ENCODE assay signal across 8 mouse cellular contexts in the genomic region with DNA sequence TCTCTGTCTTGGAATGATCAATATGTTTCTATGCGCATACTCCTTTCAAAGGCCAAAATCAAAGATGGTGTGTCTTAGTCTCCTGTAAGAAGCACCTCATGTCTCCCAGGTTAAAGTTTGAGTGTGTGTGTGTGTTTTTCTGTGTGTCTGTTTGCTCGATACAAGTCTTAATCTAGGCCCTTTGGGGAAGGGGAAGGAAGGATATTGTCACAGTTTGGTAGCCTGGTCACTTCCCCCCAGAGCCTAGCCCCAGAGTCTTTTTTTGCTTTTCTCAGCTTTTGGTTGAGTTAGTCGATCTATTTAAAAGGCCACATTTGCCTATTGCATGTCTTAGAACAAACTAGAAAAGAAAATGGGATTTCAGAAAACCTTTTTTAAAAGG. TPM values are rescaled to one million over a fixed set of nuclear protein-coding genes. Genes with fewer than 3 reads are reported as not detected.
DNase-seq lines count a peak whose midpoint lies in the region; ATAC-seq and TF ChIP-seq lines count a peak whose summit lies in the region.

No protein-coding gene starts in this region.

- H3K4me3 ChIP-seq in heart, embryonic 12.5 days = peak overlapping the region; percentile 97
- peak overlapping the region; percentile 83 for H3K4me3 ChIP-seq in ES-Bruce4 (ENCODE audit: low read depth, low read length)
- peak overlapping the region; percentile 80 for H3K4me3 ChIP-seq in hindbrain, embryonic 11.5 days (ENCODE audit: low read depth, low read length)
- H3K4me3 ChIP-seq in midbrain, embryonic 10.5 days = peak overlapping the region; percentile 97

- peaks cover 12% of the 10 kb centered on the region for H3K4me1 ChIP-seq in heart, embryonic 12.5 days (replicated peaks)
- H3K4me1 ChIP-seq in ES-Bruce4 (ENCODE audit: control insufficient read depth, insufficient read depth, low read length) = peaks cover 2% of the 10 kb centered on the region
- H3K4me1 ChIP-seq in hindbrain, embryonic 11.5 days (replicated peaks; ENCODE audit: control insufficient read depth, insufficient read depth, low read length) = peaks cover 2% of the 10 kb centered on the region; the same call in 1 of the 2 replicates
- peaks cover 33% of the 10 kb centered on the region for H3K4me1 ChIP-seq in midbrain, embryonic 10.5 days

- no peak for TF ChIP-seq POLR2A in ES-Bruce4 (IDR thresholded peaks at IDR 0.05; ENCODE audit: insufficient read depth, low read length)

- H3K36me3 ChIP-seq in heart, embryonic 12.5 days = no peaks in the 10 kb centered on the region
- H3K36me3 ChIP-seq in ES-Bruce4 (ENCODE audit: control insufficient read depth, insufficient read depth, low read length, poor library complexity, severe bottlenecking) = no peaks in the 10 kb centered on the region
- H3K36me3 ChIP-seq in hindbrain, embryonic 11.5 days (ENCODE audit: control insufficient read depth, insufficient read depth, low read length) = no peaks in the 10 kb centered on the region
- H3K36me3 ChIP-seq in midbrain, embryonic 10.5 days = no peaks in the 10 kb centered on the region

- H3K9ac ChIP-seq in heart, embryonic 12.5 days = peak overlapping the region; percentile 99; the same call in 1 of the 2 replicates
- H3K9ac ChIP-seq in ES-Bruce4 (ENCODE audit: low read depth, poor library complexity, severe bottlenecking) = peak overlapping the region; percentile 98
- peak overlapping the region; percentile 97 for H3K9ac ChIP-seq in hindbrain, embryonic 11.5 days (ENCODE audit: low read depth, low read length)

- peak overlapping the region; percentile 85 for H3K4me2 ChIP-seq in heart, embryonic 12.5 days
- H3K4me2 ChIP-seq in hindbrain, embryonic 11.5 days (replicated peaks; ENCODE audit: low read depth, low read length) = peak overlapping the region; percentile 54

- no peaks in the 10 kb centered on the region for H3K27me3 ChIP-seq in heart, embryonic 12.5 days (replicated peaks)
- no peaks in the 10 kb centered on the region for H3K27me3 ChIP-seq in ES-Bruce4 (ENCODE audit: control insufficient read depth, insufficient read depth, low read length, poor library complexity, severe bottlenecking)
- no peaks in the 10 kb centered on the region for H3K27me3 ChIP-seq in hindbrain, embryonic 11.5 days (ENCODE audit: control insufficient read depth, insufficient read depth, low read length)
- H3K27me3 ChIP-seq in midbrain, embryonic 10.5 days (ENCODE audit: low read depth, poor library complexity, severe bottlenecking) = no peaks in the 10 kb centered on the region

- WGBS in heart, embryonic 12.5 days = 45% methylated on average over 3 of the region's 3 CpGs
- 44% methylated on average over 3 of the region's 3 CpGs for WGBS in hindbrain, embryonic 11.5 days
- WGBS in midbrain, embryonic 10.5 days = 47% methylated on average over 3 of the region's 3 CpGs

- H3K9me3 ChIP-seq in heart, embryonic 12.5 days (replicated peaks) = no peaks in the 10 kb centered on the region
- no peaks in the 10 kb centered on the region for H3K9me3 ChIP-seq in ES-Bruce4 (replicated peaks; ENCODE audit: control insufficient read depth, insufficient read depth, low read length, poor library complexity, severe bottlenecking)
- H3K9me3 ChIP-seq in hindbrain, embryonic 11.5 days (ENCODE audit: control insufficient read depth, low read length) = no peaks in the 10 kb centered on the region
- no peaks in the 10 kb centered on the region for H3K9me3 ChIP-seq in midbrain, embryonic 10.5 days (replicated peaks)

- DNase-seq in heart, adult 9 months (ENCODE audit: low spot score in 2 of 2) = no peak
- no peak for DNase-seq in hindbrain, embryonic 11.5 days (ENCODE audit: low spot score)
- no peak for DNase-seq in midbrain, embryonic 10.5 days (ENCODE audit: low spot score)
- no peak for DNase-seq in frontal cortex, adult 2 months (ENCODE audit: extremely low spot score in 1 of 2, low spot score in 1 of 2)
- no peak for DNase-seq in adipocyte (ENCODE audit: low spot score)
- no peak for DNase-seq in kidney, adult 18-20 months

- H3K27ac ChIP-seq in heart, embryonic 12.5 days (ENCODE audit: poor library complexity, severe bottlenecking) = 0 out of 2 replicates have a peak overlapping the region, but pooled peaks have one; percentile 78
- H3K27ac ChIP-seq in ES-Bruce4 (ENCODE audit: insufficient read depth, low read length) = peak overlapping the region; percentile 73
- H3K27ac ChIP-seq in hindbrain, embryonic 11.5 days (ENCODE audit: low read depth, low read length) = no peak overlapping the region
- H3K27ac ChIP-seq in midbrain, embryonic 10.5 days (replicated peaks) = peak overlapping the region; percentile 97

- no peak for TF ChIP-seq EP300 in ES-Bruce4 (IDR thresholded peaks at IDR 0.05; ENCODE audit: insufficient read depth, low read depth, low read length)

- TF ChIP-seq CTCF in ES-Bruce4 (IDR thresholded peaks at IDR 0.05; ENCODE audit: low read depth, low read length) = no peak

- no peak for ATAC-seq in heart, embryonic 12.5 days (ENCODE audit: insufficient number of reproducible peaks, low FRiP score)
- no peak for ATAC-seq in hindbrain, embryonic 11.5 days (ENCODE audit: low FRiP score)

RNA-seq across cellular contexts. Expression of a gene that starts 3.1 kb away (rescaled TPM):
- polyA plus RNA-seq in heart, embryonic 12.5 days (2016; fragmentation: Nextera tagmentation; extraction: Ambion mirVana) = 12.4 and 13.6 TPM in 2 replicates
- polyA plus RNA-seq in ES-Bruce4 (2011; ENCODE audit: insufficient read depth, insufficient read length, low read depth, missing spikeins) = 77.1 and 77.7 TPM in 2 replicates
- 15.9 and 17.9 TPM in 2 replicates for polyA plus RNA-seq in hindbrain, embryonic 11.5 days (2014; fragmentation: Nextera tagmentation; extraction: Ambion mirVana)
- polyA plus RNA-seq in midbrain, embryonic 10.5 days (2016; fragmentation: Nextera tagmentation; extraction: Ambion mirVana) = 10.3 and 12.5 TPM in 2 replicates
- polyA plus RNA-seq in frontal cortex, adult 2 months (2012; rRNA removed) = 42.4 and 44.8 TPM in 2 replicates
